Mouse (Mus musculus): ENCODE measurements around the gene Zdhhc18.

- TF ChIP-seq POLR2A (IDR thresholded peaks at IDR 0.05; ENCODE audit: insufficient read depth, low read length) (no peak), CTCF (IDR thresholded peaks at IDR 0.05; ENCODE audit: low read depth, low read length) (no peak), EP300 (IDR thresholded peaks at IDR 0.05; ENCODE audit: insufficient read depth, low read depth, low read length) (no peak)
Observed at GRCm38 (mm10) chr4:133627039-133627438, 22.9 kb downstream of the Zdhhc18 start.

Data from ES-Bruce4 (cell line).